Mouse (Mus musculus): ENCODE measurements at regions not wholly inside any gene's neighbourhood (a gene's known extent, or its start where the extent isn't known, plus 50 kb on each side); places are given as distances from the start of the nearest gene placed in this dataset.

DNA sequence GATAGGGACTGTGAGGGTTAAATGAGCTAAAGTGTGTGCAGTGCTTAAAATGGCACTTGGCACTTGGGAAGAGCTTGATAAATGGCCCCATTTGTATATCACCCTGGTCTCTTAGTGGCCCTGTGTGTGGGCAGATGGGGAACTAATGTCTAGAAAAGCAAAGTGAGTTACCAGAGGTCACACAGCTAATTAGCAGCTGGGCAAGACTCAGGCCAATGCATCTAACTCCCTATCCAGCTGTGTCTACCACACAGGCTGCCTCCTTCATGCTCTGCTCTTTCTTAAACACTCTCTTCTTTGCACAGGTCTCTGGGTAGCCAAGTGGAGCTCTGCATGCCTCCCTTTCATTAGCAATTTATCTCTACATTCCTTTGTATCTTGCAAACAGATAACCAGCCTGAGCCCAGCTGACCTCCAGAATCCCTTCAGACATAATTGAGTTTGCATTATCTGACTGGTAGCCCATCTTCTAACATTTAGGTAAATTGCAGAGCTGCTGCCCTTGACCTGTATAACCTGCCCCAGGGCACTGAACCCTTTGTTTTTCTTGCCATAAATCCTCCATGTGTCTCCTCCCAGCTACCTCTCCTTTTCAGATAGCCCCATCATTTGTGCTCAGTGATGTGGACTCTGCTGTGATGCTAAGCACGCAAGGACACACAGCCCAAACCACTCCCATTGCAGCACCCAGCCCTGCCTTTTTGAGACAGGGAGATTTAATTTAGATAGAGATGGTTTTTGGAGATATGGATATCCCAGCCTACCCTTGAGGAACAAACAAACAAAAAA, 263.5 kb upstream of the Plxna2 start:
- TF ChIP-seq POLR2A (IDR thresholded peaks at IDR 0.05; ENCODE audit: insufficient read length, low read depth) (no peak), TCF12 (IDR thresholded peaks at IDR 0.05; ENCODE audit: insufficient read depth, poor library complexity, severe bottlenecking) (no peak), MAX (IDR thresholded peaks at IDR 0.05; ENCODE audit: low read depth) (no peak), CEBPB (IDR thresholded peaks at IDR 0.05; ENCODE audit: insufficient read depth, poor library complexity, severe bottlenecking) (no peak), TCF3 (IDR thresholded peaks at IDR 0.05; ENCODE audit: insufficient read length, low read depth) (no peak), E2F4 (IDR thresholded peaks at IDR 0.05; ENCODE audit: insufficient read depth) (no peak), USF1 (IDR thresholded peaks at IDR 0.05; ENCODE audit: low read depth) (no peak), MYOD1 (IDR thresholded peaks at IDR 0.05; ENCODE audit: control insufficient read depth in 1 of 3, insufficient read length in 2 of 3, low read depth in 2 of 3) (no peak), POLR2AphosphoS2 (IDR thresholded peaks at IDR 0.05; ENCODE audit: insufficient read length, low read depth) (no peak), REST (IDR thresholded peaks at IDR 0.05; ENCODE audit: insufficient read depth, insufficient read length) (no peak), MYOG (IDR thresholded peaks at IDR 0.05; ENCODE audit: control insufficient read depth in 1 of 3, insufficient read depth in 1 of 3, insufficient read length in 2 of 3, low read depth in 2 of 3) (no peak), SRF (IDR thresholded peaks at IDR 0.05; ENCODE audit: control insufficient read depth, insufficient read length, low read depth) (no peak)

All from myocyte (in vitro differentiated cells).